Mouse (Mus musculus): ENCODE measurements around the gene Gprin1.

The Gprin1 gene

DNA sequence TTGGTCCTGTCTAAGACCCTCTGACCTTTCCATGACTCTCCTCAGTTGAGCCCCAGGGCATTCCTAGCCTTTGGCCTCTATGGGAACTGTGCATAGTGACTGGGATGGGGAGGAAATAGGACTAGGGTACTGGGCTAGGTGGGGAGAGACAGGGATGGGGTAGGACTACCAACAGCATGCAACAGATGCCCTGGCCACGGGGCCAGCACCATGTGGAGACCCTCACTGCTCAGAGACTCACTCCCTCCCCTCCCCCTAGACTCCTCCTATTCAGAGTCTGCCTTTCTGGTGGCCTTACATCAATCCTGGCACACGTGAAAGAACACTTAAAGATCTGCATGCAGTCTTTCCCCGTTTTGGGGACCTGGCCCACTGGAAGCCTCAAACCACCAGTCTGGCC, 12.7 kb downstream of the Gprin1 start:
- DNase-seq (ENCODE audit: inconsistent age in 2 of 2, low spot score in 1 of 2): no peak

GRCm38 (mm10) chr13:54726131-54726530, 23.5 kb downstream of the Gprin1 start:
- no peak for DNase-seq (ENCODE audit: inconsistent age in 2 of 2, low spot score in 1 of 2)

- DNase-seq (ENCODE audit: inconsistent age in 2 of 2, low spot score in 1 of 2): no peak
Observed at GRCm38 (mm10) chr13:54723143-54723542, 26.5 kb downstream of the Gprin1 start.

GRCm38 (mm10) chr13:54716916-54717315, 32.8 kb downstream of the Gprin1 start:
- peak; percentile 28 to 65 for DNase-seq (ENCODE audit: inconsistent age in 2 of 2, low spot score in 1 of 2)

DNA sequence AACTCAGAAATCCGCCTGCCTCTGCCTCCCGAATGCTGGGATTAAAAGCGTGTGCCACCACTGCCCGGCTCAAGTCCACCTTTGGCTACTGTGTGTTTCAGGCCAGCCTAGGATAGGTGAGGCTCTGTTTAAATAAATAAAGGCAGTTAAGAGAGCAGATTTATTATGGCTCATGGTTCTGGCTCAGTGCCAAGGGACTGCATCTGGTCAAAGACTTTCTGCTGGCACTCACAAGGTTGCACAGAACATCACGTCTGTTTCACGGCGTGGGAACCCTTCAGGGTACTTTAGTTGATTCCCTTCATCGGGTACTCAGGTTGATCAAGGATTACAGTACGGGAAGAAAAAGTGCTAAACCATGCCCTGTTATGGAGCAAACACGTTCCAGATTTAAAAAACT, 34.7 kb downstream of the Gprin1 start:
- peak in 1 of 2 experiments; percentile 35 for DNase-seq (ENCODE audit: inconsistent age in 2 of 2, low spot score in 1 of 2)

DNA sequence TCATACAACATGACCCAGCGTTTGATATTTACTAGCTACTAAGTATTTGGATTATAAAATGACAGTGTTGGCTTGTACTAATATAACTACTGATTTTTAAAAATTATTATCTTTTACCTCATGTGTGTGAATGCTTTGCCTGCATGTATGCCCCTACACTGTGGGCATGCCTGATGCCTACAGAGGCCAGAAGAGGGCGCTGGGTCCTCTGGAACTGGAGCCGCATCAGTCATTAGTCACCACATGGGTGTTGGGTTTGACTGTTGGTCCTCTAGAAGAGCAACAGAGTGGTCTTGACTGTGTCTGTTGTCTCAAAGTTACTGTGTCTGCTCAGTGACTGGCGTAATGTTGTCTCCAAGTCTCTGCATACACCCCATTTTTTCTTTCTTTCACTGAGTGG, 35.3 kb downstream of the Gprin1 start:
- no peak for DNase-seq (ENCODE audit: inconsistent age in 2 of 2, low spot score in 1 of 2)

GRCm38 (mm10) chr13:54710866-54711265, 38.8 kb downstream of the Gprin1 start:
- DNase-seq (ENCODE audit: inconsistent age in 2 of 2, low spot score in 1 of 2): no peak

- no peak for DNase-seq (ENCODE audit: inconsistent age in 2 of 2, low spot score in 1 of 2)
Observed at GRCm38 (mm10) chr13:54704890-54705289, 44.8 kb downstream of the Gprin1 start.

- no peak for DNase-seq (ENCODE audit: inconsistent age in 2 of 2, low spot score in 1 of 2)
Observed at GRCm38 (mm10) chr13:54702507-54702906, 47.2 kb downstream of the Gprin1 start.

DNA sequence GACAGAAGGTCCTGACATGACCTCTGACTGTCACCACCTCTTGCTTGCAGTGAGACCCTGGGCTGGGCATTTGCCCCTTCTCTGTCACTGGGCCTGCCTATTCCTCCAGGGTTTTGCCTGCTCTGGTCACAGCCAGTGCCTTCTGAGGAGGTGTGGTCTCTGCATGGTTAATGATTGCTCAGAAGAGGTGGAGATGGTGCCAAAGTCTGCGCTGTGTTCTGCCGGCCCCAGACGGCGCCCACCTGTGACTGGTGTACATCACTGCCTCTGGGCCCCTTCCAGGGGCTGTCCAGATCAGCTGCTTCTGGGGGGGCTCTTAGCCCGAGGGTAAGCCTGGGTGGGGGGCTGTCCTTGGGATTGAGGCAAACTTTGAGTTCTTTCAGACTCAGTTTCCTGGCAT, 48.4 kb downstream of the Gprin1 start, which contains the start of gene Cdhr2:
Gene Cdhr2, plus strand, starts transcription at position 219 of the 400 bp plus-strand sequence.
- no peak for DNase-seq (ENCODE audit: inconsistent age in 2 of 2, low spot score in 1 of 2)

GRCm38 (mm10) chr13:54695479-54696230, 54.0 kb downstream of the Gprin1 start:
- peak in 1 of 2 experiments; percentile 47 for DNase-seq (ENCODE audit: inconsistent age in 2 of 2, low spot score in 1 of 2)

- DNase-seq (ENCODE audit: inconsistent age in 2 of 2, low spot score in 1 of 2): peak; percentile 92 to 98
Observed at GRCm38 (mm10) chr13:54694348-54695060, 55.2 kb downstream of the Gprin1 start.

- peak; percentile 100 for DNase-seq (ENCODE audit: inconsistent age in 2 of 2, low spot score in 1 of 2)
Observed at GRCm38 (mm10) chr13:54693558-54694347, 55.9 kb downstream of the Gprin1 start, which contains the start of gene Rnf44. Gene Rnf44, minus strand, starts transcription at chr13:54693907.

- DNase-seq (ENCODE audit: inconsistent age in 2 of 2, low spot score in 1 of 2): peak; percentile 26 to 64
Observed at GRCm38 (mm10) chr13:54692711-54693557, 56.7 kb downstream of the Gprin1 start.

DNA sequence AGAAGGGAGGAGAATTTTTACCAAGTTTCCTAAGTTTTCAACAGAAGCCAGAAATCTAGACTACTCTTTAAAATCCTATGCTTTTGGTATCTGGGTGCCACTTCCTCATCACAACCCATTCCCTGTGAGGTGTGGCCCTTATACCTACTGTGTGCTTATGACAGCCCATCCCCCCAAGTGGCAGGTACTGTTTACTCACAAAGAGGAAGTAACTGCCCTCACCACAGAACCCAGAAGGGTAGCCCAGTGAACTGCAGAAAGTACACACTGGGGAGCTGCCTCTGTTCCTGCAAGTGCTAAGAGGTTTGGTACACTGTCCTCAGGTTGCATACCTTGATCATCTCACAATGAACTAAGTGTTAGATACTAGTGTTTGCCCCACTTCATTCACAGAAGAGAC, 57.9 kb downstream of the Gprin1 start:
- peak; percentile 17 to 41 for DNase-seq (ENCODE audit: inconsistent age in 2 of 2, low spot score in 1 of 2)

DNA sequence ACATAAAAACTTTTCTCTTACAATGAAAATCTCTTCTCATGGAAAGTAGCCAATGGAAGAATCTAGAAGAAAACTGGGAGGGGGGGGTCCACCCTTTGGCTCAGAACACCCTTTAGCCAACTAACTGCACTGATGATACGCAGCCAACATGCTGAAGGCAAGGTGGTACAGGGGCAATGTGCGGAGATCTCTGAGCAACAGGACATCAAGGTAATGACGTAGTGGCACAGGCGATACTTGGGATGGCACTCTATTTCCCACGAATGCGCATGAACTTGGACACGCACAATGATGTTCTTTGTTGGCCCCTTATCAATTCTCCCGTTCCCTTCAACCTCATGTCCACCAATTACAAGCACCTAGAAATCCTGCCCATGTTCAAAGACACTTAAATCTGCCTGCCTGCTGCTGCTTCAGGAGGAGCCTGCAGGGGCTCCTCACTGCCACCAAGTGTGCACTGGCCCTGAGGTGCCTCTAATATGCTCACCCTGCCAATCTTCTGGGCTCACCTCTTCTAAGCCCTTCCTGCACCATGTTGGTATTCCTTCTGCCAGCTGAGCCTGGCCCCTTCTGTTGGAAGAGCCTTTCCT, 59.4 kb downstream of the Gprin1 start:
- peak; percentile 14 to 31 for DNase-seq (ENCODE audit: inconsistent age in 2 of 2, low spot score in 1 of 2)

DNA sequence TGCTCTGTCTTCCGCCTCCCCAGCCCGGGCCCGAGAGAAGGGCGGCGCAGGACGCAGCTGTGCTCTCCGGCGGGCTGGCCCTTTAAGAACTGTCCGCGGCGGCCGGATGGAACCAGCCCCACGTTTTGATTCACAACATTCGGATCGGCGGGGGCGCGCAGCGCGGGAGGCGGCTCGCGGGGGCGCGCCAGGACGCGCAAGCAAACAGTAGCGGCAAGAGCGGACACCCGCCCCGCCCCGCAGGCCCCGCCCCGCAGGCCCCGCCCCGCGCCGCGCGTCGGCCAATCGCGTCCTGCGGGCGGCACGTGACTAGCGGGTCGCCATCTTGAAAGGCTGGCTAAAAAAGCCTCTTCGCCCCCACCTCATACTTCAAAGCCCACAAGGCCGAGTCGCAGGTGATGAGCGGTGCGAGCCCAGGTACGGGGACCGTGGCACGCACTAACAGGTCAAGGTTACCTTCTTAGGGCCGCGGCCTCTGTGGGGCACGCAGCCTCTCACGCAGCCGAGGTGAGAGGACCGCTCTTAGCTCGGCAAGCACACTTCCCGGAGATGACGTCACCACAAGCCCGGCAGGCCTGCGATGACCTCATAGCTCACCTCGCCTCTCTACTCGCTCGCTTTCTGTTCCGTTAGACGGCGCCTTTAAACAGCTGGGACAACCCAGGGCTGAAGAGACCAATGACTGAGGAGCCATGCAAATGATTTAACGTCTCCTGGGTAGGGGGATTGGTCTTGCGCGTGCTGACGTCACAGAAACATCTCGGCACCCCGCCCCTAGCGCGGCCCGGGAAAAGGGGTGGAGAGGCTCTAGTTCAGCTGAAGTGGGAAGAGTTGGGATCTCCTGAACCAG, 61.9 kb downstream of the Gprin1 start:
- peak; percentile 98 to 99 for DNase-seq (ENCODE audit: inconsistent age in 2 of 2, low spot score in 1 of 2)

GRCm38 (mm10) chr13:54687096-54687495, 62.6 kb downstream of the Gprin1 start:
- peak; percentile 86 to 94 for DNase-seq (ENCODE audit: inconsistent age in 2 of 2, low spot score in 1 of 2)

All from adrenal gland, adult (tissue).